Mouse (Mus musculus): Measurements from ENCODE around the gene Csad.

DNA sequence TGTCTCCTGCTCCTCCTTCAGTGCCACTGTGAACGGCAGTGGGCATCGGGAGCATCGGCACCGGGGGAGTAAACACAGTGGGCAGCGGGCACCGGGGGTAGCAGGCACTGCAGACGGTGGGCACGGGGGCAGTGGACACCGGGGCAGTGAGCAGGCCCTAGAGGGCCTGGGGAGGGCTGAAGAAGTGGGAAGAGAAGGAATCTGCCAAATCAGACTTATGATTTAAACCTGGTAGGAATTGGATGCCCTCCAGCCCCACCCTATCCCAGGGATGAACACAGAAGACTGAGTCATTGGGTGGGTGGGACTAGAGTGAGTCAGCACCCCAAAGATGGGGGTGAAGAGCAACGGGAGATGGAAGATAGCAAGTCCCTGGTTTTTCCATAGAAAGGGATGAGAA lies 59.2 kb downstream of the Csad start:
- no peak for TF ChIP-seq CTCF (IDR thresholded peaks at IDR 0.05; ENCODE audit: low read depth)
- no peak for TF ChIP-seq EP300 (optimal IDR thresholded peaks at IDR 0.05)

Data from stomach, postnatal 0 days (tissue).